Mouse (Mus musculus): ENCODE data around the gene Gm11027.
A peak's percentile ranks its signal among the peaks of the same experiment; 100 is the strongest.
"Not testable (repeated sequence)": the region's sequence is repeated elsewhere in the genome, so short reads cannot be mapped to it uniquely, and the experiment has no call there.

The Gm11027 gene

GRCm38 (mm10) chr12:116275086-116275485, at the start of gene Gm11027:
TSS of gene Gm11027 (plus strand) at chr12:116275386.
- not testable (repeated sequence) for DNase-seq

GRCm38 (mm10) chr12:116226289-116227057, 48.7 kb upstream of the Gm11027 start:
- no peak for DNase-seq

- DNase-seq = no peak
Measured at GRCm38 (mm10) chr12:116229451-116229850, 45.7 kb upstream of the Gm11027 start.

GRCm38 (mm10) chr12:116231612-116232011, 43.6 kb upstream of the Gm11027 start:
- no peak for DNase-seq

- no peak for DNase-seq
Measured at GRCm38 (mm10) chr12:116232061-116232460, 43.1 kb upstream of the Gm11027 start.

GRCm38 (mm10) chr12:116235356-116235755, 39.8 kb upstream of the Gm11027 start:
- DNase-seq = peak; percentile 8 to 16

GRCm38 (mm10) chr12:116236658-116237057, 38.5 kb upstream of the Gm11027 start:
- no peak for DNase-seq

GRCm38 (mm10) chr12:116238370-116238769, 36.8 kb upstream of the Gm11027 start:
- no peak for DNase-seq

GRCm38 (mm10) chr12:116238803-116239202, 36.4 kb upstream of the Gm11027 start:
- no peak for DNase-seq

GRCm38 (mm10) chr12:116244601-116245000, 30.6 kb upstream of the Gm11027 start:
- DNase-seq = no peak

GRCm38 (mm10) chr12:116254652-116255051, 20.5 kb upstream of the Gm11027 start:
- DNase-seq = no peak

- no peak for DNase-seq
Measured at GRCm38 (mm10) chr12:116255636-116256035, 19.6 kb upstream of the Gm11027 start.

- DNase-seq = no peak
Measured at GRCm38 (mm10) chr12:116258321-116258720, 16.9 kb upstream of the Gm11027 start.

- peak; percentile 89 to 90 for DNase-seq
Measured at GRCm38 (mm10) chr12:116262555-116263341, 12.4 kb upstream of the Gm11027 start, which contains the start of gene Wdr60. TSS of gene Wdr60 (minus strand) at chr12:116263022.

GRCm38 (mm10) chr12:116264756-116265155, 10.4 kb upstream of the Gm11027 start:
- DNase-seq = no peak

- no peak for DNase-seq
Measured at GRCm38 (mm10) chr12:116265275-116265674, 9.9 kb upstream of the Gm11027 start.

- DNase-seq = no peak
Measured at GRCm38 (mm10) chr12:116269450-116269849, 5.7 kb upstream of the Gm11027 start.

- no peak for DNase-seq
Measured at GRCm38 (mm10) chr12:116270538-116270937, 4.6 kb upstream of the Gm11027 start.

GRCm38 (mm10) chr12:116271071-116271470, 4.1 kb upstream of the Gm11027 start:
- no peak for DNase-seq

- no peak for DNase-seq
Measured at GRCm38 (mm10) chr12:116273733-116274132, 1.5 kb upstream of the Gm11027 start.

- no peak for DNase-seq
Measured at GRCm38 (mm10) chr12:116275631-116276030, 445 bp downstream of the Gm11027 start.

- DNase-seq = no peak
Measured at GRCm38 (mm10) chr12:116276961-116277360, 1.8 kb downstream of the Gm11027 start.

- DNase-seq = no peak
Measured at GRCm38 (mm10) chr12:116278541-116278940, 3.4 kb downstream of the Gm11027 start.

- no peak for DNase-seq
Measured at GRCm38 (mm10) chr12:116279181-116279580, 4.0 kb downstream of the Gm11027 start.
